Mouse (Mus musculus): ENCODE data around the gene Vps35l.

GRCm38 (mm10) chr7:118706488-118706887 lies 33.5 kb upstream of the Vps35l start:
- TF ChIP-seq GATA2 (IDR thresholded peaks at IDR 0.05; ENCODE audit: borderline replicate concordance, low read depth, low read length) (no peak), CTCF (IDR thresholded peaks at IDR 0.05; ENCODE audit: low read depth, low read length) (no peak), GATA1 (IDR thresholded peaks at IDR 0.05; ENCODE audit: borderline replicate concordance, low read length) (no peak), POLR2AphosphoS5 (IDR thresholded peaks at IDR 0.05; ENCODE audit: insufficient replicate concordance, low read depth, low read length) (no peak)

All from G1E (cell line).